Mouse (Mus musculus): Measurements from ENCODE around the gene Ptprn2.

Ptprn2 gene

GRCm38 (mm10) chr12:117049829-117050228, 564.3 kb downstream of the Ptprn2 start:
- no peak for DNase-seq (ENCODE audit: low read depth, low spot score)

- DNase-seq (ENCODE audit: low read depth, low spot score), result no peak
Measured at GRCm38 (mm10) chr12:117053223-117053850, 567.8 kb downstream of the Ptprn2 start.

GRCm38 (mm10) chr12:117053851-117054769, 568.6 kb downstream of the Ptprn2 start:
- no peak for DNase-seq (ENCODE audit: low read depth, low spot score)

- DNase-seq (ENCODE audit: low read depth, low spot score), result no peak
Measured at GRCm38 (mm10) chr12:117054925-117055570, 569.5 kb downstream of the Ptprn2 start.

GRCm38 (mm10) chr12:117058184-117058958, 572.9 kb downstream of the Ptprn2 start:
- DNase-seq (ENCODE audit: low read depth, low spot score), result no peak

GRCm38 (mm10) chr12:117058975-117059374, 573.5 kb downstream of the Ptprn2 start:
- no peak for DNase-seq (ENCODE audit: low read depth, low spot score)

- DNase-seq (ENCODE audit: low read depth, low spot score), result no peak
Measured at GRCm38 (mm10) chr12:117077664-117078063, 592.1 kb downstream of the Ptprn2 start.

GRCm38 (mm10) chr12:117078945-117079344, 593.4 kb downstream of the Ptprn2 start:
- DNase-seq (ENCODE audit: low read depth, low spot score), result no peak

- no peak for DNase-seq (ENCODE audit: low read depth, low spot score)
Measured at GRCm38 (mm10) chr12:117079724-117080123, 594.2 kb downstream of the Ptprn2 start.

GRCm38 (mm10) chr12:117083856-117084701, 598.6 kb downstream of the Ptprn2 start:
- no peak for DNase-seq (ENCODE audit: low read depth, low spot score)

- no peak for DNase-seq (ENCODE audit: low read depth, low spot score)
Measured at GRCm38 (mm10) chr12:117084702-117085409, 599.3 kb downstream of the Ptprn2 start.

GRCm38 (mm10) chr12:117085661-117086335, 600.3 kb downstream of the Ptprn2 start:
- DNase-seq (ENCODE audit: low read depth, low spot score), result peak; percentile 42

- no peak for DNase-seq (ENCODE audit: low read depth, low spot score)
Measured at GRCm38 (mm10) chr12:117092345-117093107, 607.0 kb downstream of the Ptprn2 start.

- no peak for DNase-seq (ENCODE audit: low read depth, low spot score)
Measured at GRCm38 (mm10) chr12:117095941-117096340, 610.4 kb downstream of the Ptprn2 start.

- DNase-seq (ENCODE audit: low read depth, low spot score), result no peak
Measured at GRCm38 (mm10) chr12:117098295-117098694, 612.8 kb downstream of the Ptprn2 start.

GRCm38 (mm10) chr12:117106696-117107095, 621.2 kb downstream of the Ptprn2 start:
- no peak for DNase-seq (ENCODE audit: low read depth, low spot score)

- DNase-seq (ENCODE audit: low read depth, low spot score), result peak; percentile 56
Measured at GRCm38 (mm10) chr12:117107143-117107616, 621.7 kb downstream of the Ptprn2 start.

GRCm38 (mm10) chr12:117115254-117115865, 629.8 kb downstream of the Ptprn2 start:
- DNase-seq (ENCODE audit: low read depth, low spot score), result no peak
